Mouse (Mus musculus): ENCODE results near the gene Flvcr1. TPM values are rescaled to one million over a fixed set of nuclear protein-coding genes. Genes with fewer than 3 reads are reported as not detected.

Gene Flvcr1
- polyA plus RNA-seq, 1 experiment from 2014 or later: 6.0 TPM

DNA sequence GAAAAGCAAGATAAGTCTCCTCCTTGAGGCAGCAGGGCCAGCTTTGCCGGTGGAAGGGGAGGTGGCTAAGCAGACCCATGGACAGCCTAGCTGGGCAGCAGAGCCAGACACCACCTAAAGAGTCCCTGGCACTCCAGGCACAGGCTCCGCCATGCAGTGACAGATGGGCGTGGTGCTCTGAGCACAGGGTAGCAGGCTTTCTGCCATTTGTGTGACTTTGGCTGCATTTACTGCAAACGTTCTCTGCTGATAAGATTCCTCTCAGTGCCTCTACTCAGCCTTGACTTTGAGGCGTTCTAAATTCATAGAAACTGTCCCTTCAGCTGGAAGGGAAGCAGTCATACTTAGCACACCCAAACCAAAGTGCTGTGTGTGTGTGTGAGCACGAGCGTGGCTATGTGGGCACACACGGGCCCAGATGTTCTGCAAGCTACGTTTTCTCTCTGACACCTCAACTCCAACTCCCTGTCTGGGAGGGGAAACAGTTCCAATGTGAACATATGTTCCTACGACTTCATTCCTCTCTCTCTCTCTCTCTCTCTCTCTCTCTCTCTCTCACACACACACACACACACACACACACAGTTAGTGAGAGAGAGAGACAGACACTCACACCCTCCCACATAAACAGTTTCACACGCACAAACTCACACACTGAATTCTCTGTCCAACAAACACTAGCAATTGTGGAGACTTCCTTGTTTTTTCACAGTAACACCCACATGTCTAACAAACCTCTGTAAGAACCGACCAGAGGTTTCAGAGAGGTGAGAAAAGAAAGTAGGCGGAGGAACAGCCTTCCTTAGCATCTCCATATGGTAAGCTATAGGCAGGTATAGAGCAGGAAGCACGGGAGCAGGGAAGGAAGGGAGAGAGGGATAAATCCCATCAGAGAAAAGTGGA is 54.0 kb downstream of the Flvcr1 start:
- H3K9me3 ChIP-seq (replicated peaks; ENCODE audit: control insufficient read depth, low read length): no peaks in the 10 kb centered on the region
- no peak for DNase-seq (ENCODE audit: low spot score)
- peaks cover 4% of the 10 kb centered on the region for H3K4me1 ChIP-seq (ENCODE audit: control insufficient read depth, insufficient read depth, low read length)
- H3K27me3 ChIP-seq (replicated peaks; ENCODE audit: control insufficient read depth, insufficient read depth, low read length): no peaks in the 10 kb centered on the region
- H3K4me2 ChIP-seq (ENCODE audit: low read length): no peak overlapping the region
- no peak for ATAC-seq
- no peak overlapping the region for H3K27ac ChIP-seq (ENCODE audit: low read depth, low read length)
- H3K9ac ChIP-seq (ENCODE audit: low read length): no peak overlapping the region
- 83% methylated on average over 14 of the region's 14 CpGs for WGBS
- H3K4me3 ChIP-seq (ENCODE audit: low read depth, low read length): no peak overlapping the region
- H3K36me3 ChIP-seq (ENCODE audit: control insufficient read depth, insufficient read depth, low read length): peaks cover 71% of the 10 kb centered on the region

DNA sequence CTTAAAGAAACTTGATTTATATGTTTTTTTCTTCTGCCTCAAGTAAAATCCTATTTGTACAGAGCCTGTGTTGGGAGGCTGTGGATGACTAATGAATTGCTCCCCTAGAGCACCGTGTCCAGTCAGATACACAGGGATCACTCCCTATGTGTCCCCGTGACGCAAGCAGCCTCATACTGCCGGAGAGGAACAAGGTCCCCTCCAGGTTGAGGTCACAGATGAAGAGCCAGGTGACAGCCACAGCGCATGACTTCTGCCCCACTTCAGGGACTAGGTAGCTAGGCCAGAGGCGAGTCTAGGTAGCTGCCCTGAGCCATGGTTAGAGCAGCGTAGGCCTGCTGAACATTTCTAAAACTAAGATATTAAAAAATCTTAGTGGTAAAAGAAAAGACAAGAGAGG is 57.9 kb downstream of the Flvcr1 start:
- Histone ChIP-seq H3K9ac (ENCODE audit: low read length) (no peak overlapping the region), H3K9me3 (replicated peaks; ENCODE audit: control insufficient read depth, low read length) (no peaks in the 10 kb centered on the region), H3K4me3 (ENCODE audit: low read depth, low read length) (no peak overlapping the region), H3K27ac (ENCODE audit: low read depth, low read length) (no peak overlapping the region), H3K27me3 (replicated peaks; ENCODE audit: control insufficient read depth, insufficient read depth, low read length) (no peaks in the 10 kb centered on the region), H3K4me1 (ENCODE audit: control insufficient read depth, insufficient read depth, low read length) (no peaks in the 10 kb centered on the region), H3K4me2 (ENCODE audit: low read length) (no peak overlapping the region), H3K36me3 (ENCODE audit: control insufficient read depth, insufficient read depth, low read length) (peaks cover 81% of the 10 kb centered on the region)
- ATAC-seq (no peak), DNase-seq (ENCODE audit: low spot score) (no peak)
- WGBS: 95% methylated on average over 7 of the region's 7 CpGs

DNA sequence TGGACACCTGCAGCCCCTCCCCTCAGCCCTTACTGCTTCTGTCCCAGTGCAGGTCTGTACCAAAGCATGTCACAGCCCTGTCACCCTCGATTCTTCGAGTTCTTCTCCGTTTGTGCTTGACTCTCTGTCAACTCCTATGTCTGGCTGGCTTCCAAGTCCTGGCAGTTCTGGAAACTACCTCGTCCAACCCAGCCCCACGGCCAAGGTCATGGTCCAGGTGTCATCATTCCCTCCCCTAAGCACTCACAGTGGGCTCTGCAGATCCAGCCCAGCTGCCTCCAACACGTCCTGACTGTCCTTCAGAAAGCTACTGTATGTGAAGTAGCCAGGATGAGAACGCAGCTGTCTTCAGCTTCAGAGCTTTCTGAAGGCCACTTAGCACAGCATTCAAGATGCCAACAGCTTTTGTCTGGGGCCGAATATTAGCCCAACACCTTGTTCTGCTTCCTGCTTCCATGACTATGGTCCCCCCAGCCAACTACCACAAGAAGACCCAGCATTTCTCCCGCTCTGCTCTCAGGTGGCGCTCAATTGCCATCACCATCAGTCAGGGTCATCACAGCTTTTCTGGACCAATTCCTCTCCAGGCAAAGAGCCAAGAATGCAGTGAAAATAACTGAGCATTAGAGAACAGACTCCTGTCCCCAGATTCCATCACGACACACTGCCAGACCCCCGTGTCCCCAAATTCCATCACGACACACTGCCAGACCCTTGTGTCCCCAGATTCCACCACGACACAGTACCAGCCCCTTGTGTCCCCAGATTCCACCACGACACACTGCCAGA is 60.8 kb downstream of the Flvcr1 start:
- Histone ChIP-seq H3K4me3 (ENCODE audit: low read depth, low read length) (no peak overlapping the region), H3K27me3 (replicated peaks; ENCODE audit: control insufficient read depth, insufficient read depth, low read length) (no peaks in the 10 kb centered on the region), H3K9ac (ENCODE audit: low read length) (no peak overlapping the region), H3K9me3 (replicated peaks; ENCODE audit: control insufficient read depth, low read length) (no peaks in the 10 kb centered on the region), H3K36me3 (ENCODE audit: control insufficient read depth, insufficient read depth, low read length) (peaks cover 71% of the 10 kb centered on the region), H3K4me1 (ENCODE audit: control insufficient read depth, insufficient read depth, low read length) (no peaks in the 10 kb centered on the region), H3K4me2 (ENCODE audit: low read length) (no peak overlapping the region), H3K27ac (ENCODE audit: low read depth, low read length) (no peak overlapping the region)
- DNase-seq (ENCODE audit: low spot score) (no peak), ATAC-seq (no peak)
- 85% methylated on average over 15 of the region's 15 CpGs for WGBS

DNA sequence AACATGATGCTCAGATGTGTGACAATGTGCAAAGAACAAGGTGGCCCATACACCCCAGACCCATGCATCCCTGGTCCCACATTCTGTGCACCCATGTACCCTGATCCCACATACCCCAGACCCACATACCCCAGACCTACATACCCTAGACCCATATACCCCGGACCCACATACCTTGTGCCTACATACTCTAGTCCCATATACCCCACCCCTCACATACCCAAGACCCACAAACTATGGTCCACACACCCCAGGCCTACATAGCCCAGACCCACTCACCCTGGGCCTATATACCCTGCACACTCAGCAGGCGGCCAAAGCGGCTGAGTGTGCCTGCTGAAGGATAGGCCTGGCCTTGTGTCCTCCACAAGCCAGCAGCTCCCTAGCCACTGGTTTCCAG is 63.2 kb downstream of the Flvcr1 start:
- no peaks in the 10 kb centered on the region for H3K27me3 ChIP-seq (replicated peaks; ENCODE audit: control insufficient read depth, insufficient read depth, low read length)
- no peak for ATAC-seq
- WGBS: 95% methylated on average over 3 of the region's 3 CpGs
- H3K4me3 ChIP-seq (ENCODE audit: low read depth, low read length): no peak overlapping the region
- DNase-seq (ENCODE audit: low spot score): no peak
- H3K9me3 ChIP-seq (replicated peaks; ENCODE audit: control insufficient read depth, low read length): no peaks in the 10 kb centered on the region
- no peak overlapping the region for H3K4me2 ChIP-seq (ENCODE audit: low read length)
- no peak overlapping the region for H3K9ac ChIP-seq (ENCODE audit: low read length)
- no peak overlapping the region for H3K27ac ChIP-seq (ENCODE audit: low read depth, low read length)
- no peaks in the 10 kb centered on the region for H3K4me1 ChIP-seq (ENCODE audit: control insufficient read depth, insufficient read depth, low read length)
- peaks cover 71% of the 10 kb centered on the region for H3K36me3 ChIP-seq (ENCODE audit: control insufficient read depth, insufficient read depth, low read length)

DNA sequence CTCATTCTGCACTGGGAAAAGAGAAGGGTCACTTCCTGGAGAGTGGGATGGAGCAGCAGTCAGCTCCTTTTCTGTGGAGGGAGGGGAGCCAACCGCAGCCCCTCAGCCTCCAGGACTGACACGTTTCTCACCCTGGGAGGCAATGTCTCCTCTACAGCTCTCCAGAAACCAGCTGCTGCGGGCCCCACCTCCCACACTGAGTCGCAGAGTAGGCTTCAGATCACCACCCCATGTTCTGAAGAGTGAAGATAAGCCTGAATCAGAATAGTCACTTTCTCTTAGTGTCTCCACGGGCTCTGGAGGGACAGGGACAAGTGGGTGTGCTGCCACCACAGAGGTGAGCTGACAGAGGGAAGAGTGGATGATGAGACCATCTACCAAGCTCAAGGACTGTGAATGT is 67.1 kb downstream of the Flvcr1 start:
- Histone ChIP-seq H3K27me3 (replicated peaks; ENCODE audit: control insufficient read depth, insufficient read depth, low read length) (no peaks in the 10 kb centered on the region), H3K4me1 (ENCODE audit: control insufficient read depth, insufficient read depth, low read length) (no peaks in the 10 kb centered on the region), H3K27ac (ENCODE audit: low read depth, low read length) (no peak overlapping the region), H3K4me2 (ENCODE audit: low read length) (no peak overlapping the region), H3K9ac (ENCODE audit: low read length) (no peak overlapping the region), H3K9me3 (replicated peaks; ENCODE audit: control insufficient read depth, low read length) (no peaks in the 10 kb centered on the region), H3K4me3 (ENCODE audit: low read depth, low read length) (no peak overlapping the region), H3K36me3 (ENCODE audit: control insufficient read depth, insufficient read depth, low read length) (peaks cover 79% of the 10 kb centered on the region)
- DNase-seq (ENCODE audit: low spot score): no peak
- no peak for ATAC-seq
- WGBS: 91% methylated on average over 5 of the region's 5 CpGs

Other genes with a start within 250 kb of the Flvcr1 start
- gene Rps6kc1, start 114.4 kb downstream of the Flvcr1 start, polyA plus RNA-seq (2014; fragmentation: Nextera tagmentation; extraction: Ambion mirVana): 23.8 and 29.9 TPM in 2 replicates
- gene Angel2, start 101.0 kb downstream of the Flvcr1 start, polyA plus RNA-seq (2014; fragmentation: Nextera tagmentation; extraction: Ambion mirVana): 57.4 and 60.6 TPM in 2 replicates
- 77.3 and 98.6 TPM in 2 replicates for gene Vash2, start 46.9 kb downstream of the Flvcr1 start, polyA plus RNA-seq (2014; fragmentation: Nextera tagmentation; extraction: Ambion mirVana)
- gene Spata45, start 10.5 kb upstream of the Flvcr1 start, polyA plus RNA-seq (2014; fragmentation: Nextera tagmentation; extraction: Ambion mirVana): not detected in 2 replicates
- 10.0 and 10.4 TPM in 2 replicates for gene Tatdn3, start 36.8 kb upstream of the Flvcr1 start, polyA plus RNA-seq (2014; fragmentation: Nextera tagmentation; extraction: Ambion mirVana)
- gene Nsl1, start 36.9 kb upstream of the Flvcr1 start, polyA plus RNA-seq (2014; fragmentation: Nextera tagmentation; extraction: Ambion mirVana): 6.9 and 7.3 TPM in 2 replicates
- gene Batf3, start 71.7 kb upstream of the Flvcr1 start, polyA plus RNA-seq (2014; fragmentation: Nextera tagmentation; extraction: Ambion mirVana): 1.6 and 1.8 TPM in 2 replicates
- not detected in 2 replicates for gene Fam71a, start 138.7 kb upstream of the Flvcr1 start, polyA plus RNA-seq (2014; fragmentation: Nextera tagmentation; extraction: Ambion mirVana)
- 0.98 and 1.5 TPM in 2 replicates for gene Atf3, start 191.9 kb upstream of the Flvcr1 start, polyA plus RNA-seq (2014; fragmentation: Nextera tagmentation; extraction: Ambion mirVana)